ENCODE assay signal across 9 mouse cellular contexts in genomic region chr1:86614269-86614668, GRCm38 (mm10). TPM values are rescaled to one million over a fixed set of nuclear protein-coding genes. Genes with fewer than 3 reads are reported as not detected.
DNase-seq lines count a peak whose midpoint lies in the region; ATAC-seq and TF ChIP-seq lines count a peak whose summit lies in the region.
"Had no signal": no experiment of that assay in that cellular context is flagged by ENCODE, and none has a peak within 500 bp of the region (broad histone marks: within the 10 kb centered on the region; RNA-seq: fewer than 3 reads in every experiment).

No protein-coding gene starts in this region.

- no peaks in the 10 kb centered on the region; a peak in 1 of 4 replicates for H3K4me1 ChIP-seq in liver, embryonic 14.5 days (replicated peaks; ENCODE audit: control insufficient read depth in 2 of 2, insufficient read depth in 2 of 2, low read length in 1 of 2)
- no peaks in the 10 kb centered on the region for H3K4me1 ChIP-seq in liver, embryonic 12.5 days

- H3K9ac ChIP-seq in liver, embryonic 14.5 days (replicated peaks) = no peak overlapping the region
- no peak overlapping the region for H3K9ac ChIP-seq in liver, embryonic 12.5 days

- no peak overlapping the region for H3K27ac ChIP-seq in liver, embryonic 14.5 days
- no peak overlapping the region for H3K27ac ChIP-seq in liver, embryonic 12.5 days

- peak; percentile 32; the same call in 1 of the 2 replicates for ATAC-seq in frontal cortex, adult (ENCODE audit: low TSS enrichment)
- no peak for ATAC-seq in liver, embryonic 14.5 days (ENCODE audit: insufficient read depth)
- no peak for ATAC-seq in liver, embryonic 12.5 days
- peak; percentile 46 for ATAC-seq in inflammation-experienced regulatory T-cells, adult 6 months

- H3K27me3 ChIP-seq in liver, embryonic 14.5 days (ENCODE audit: control insufficient read depth, insufficient read depth, low read length) = no peaks in the 10 kb centered on the region
- no peaks in the 10 kb centered on the region for H3K27me3 ChIP-seq in liver, embryonic 12.5 days (replicated peaks)

- DNase-seq in frontal cortex, postnatal 25 days (ENCODE audit: low spot score in 2 of 2) = no peak
- no peak for DNase-seq in liver, embryonic 14.5 days (ENCODE audit: low read depth in 3 of 3, low spot score in 3 of 3)
- DNase-seq in NIH3T3 (ENCODE audit: low read depth) = peak; percentile 81
- DNase-seq in adrenal gland, postnatal 25 days = no peak
- no peak for DNase-seq in urinary bladder, adult 2 months (ENCODE audit: low spot score)

- TF ChIP-seq EP300 in liver, embryonic 14.5 days (IDR thresholded peaks at IDR 0.05; ENCODE audit: low read depth) = no peak

- no peaks in the 10 kb centered on the region for H3K36me3 ChIP-seq in liver, embryonic 14.5 days (replicated peaks; ENCODE audit: control insufficient read depth, insufficient read depth, low read depth)
- 0 out of 2 replicates have a peak, but pooled peaks cover 5% of the 10 kb centered on the region for H3K36me3 ChIP-seq in liver, embryonic 12.5 days

- H3K4me3 ChIP-seq in liver, embryonic 14.5 days (ENCODE audit: insufficient read depth in 1 of 2, low read depth in 2 of 2, low read length in 2 of 2) = no peak overlapping the region
- no peak overlapping the region for H3K4me3 ChIP-seq in liver, embryonic 12.5 days

- H3K9me3 ChIP-seq in liver, embryonic 14.5 days (ENCODE audit: control insufficient read depth, low read length) = no peaks in the 10 kb centered on the region
- no peaks in the 10 kb centered on the region for H3K9me3 ChIP-seq in liver, embryonic 12.5 days (replicated peaks)

- peak; percentile 26; the same call in 1 of the 2 replicates for TF ChIP-seq CTCF in liver, embryonic 14.5 days (IDR thresholded peaks at IDR 0.05; ENCODE audit: low read depth)

- H3K4me2 ChIP-seq in liver, embryonic 14.5 days (ENCODE audit: low read depth) = no peak overlapping the region
- H3K4me2 ChIP-seq in liver, embryonic 12.5 days = no peak overlapping the region
- H3K4me2 ChIP-seq: heart, embryonic 11.5 days had no signal

RNA-seq across cellular contexts. Expression of gene Cops7b, which starts 31.6 kb away (rescaled TPM):
- polyA plus RNA-seq in liver, embryonic 14.5 days (2012; rRNA removed) = 16.3 and 16.5 TPM in 2 replicates
- 11.4 and 12.2 TPM in 2 replicates for polyA plus RNA-seq in liver, embryonic 14.5 days (2014; fragmentation: Nextera tagmentation; extraction: Ambion mirVana)
- polyA plus RNA-seq in liver, embryonic 12.5 days (2016; fragmentation: Nextera tagmentation; extraction: Ambion mirVana) = 23.4 and 24.3 TPM in 2 replicates
- polyA plus RNA-seq in inflammation-experienced regulatory T-cells, adult 6 months (2017; shearing (Covaris generic)) = 10 to 100 TPM; 14.5 to 17.0 (median 15.8) TPM
- total RNA-seq in adrenal gland, postnatal 25 days (2021) = 16.8 and 18.0 TPM in 2 replicates
- 22.0 and 34.3 TPM in 2 replicates for polyA plus RNA-seq in urinary bladder, adult 2 months (2012; rRNA removed)

RNA-seq across cellular contexts. Expression of gene Pde6d, which starts 31.8 kb away (rescaled TPM):
- polyA plus RNA-seq in liver, embryonic 14.5 days (2012; rRNA removed) = 18.0 and 20.0 TPM in 2 replicates
- polyA plus RNA-seq in liver, embryonic 14.5 days (2014; fragmentation: Nextera tagmentation; extraction: Ambion mirVana) = 23.6 and 25.2 TPM in 2 replicates
- 44.0 and 48.0 TPM in 2 replicates for polyA plus RNA-seq in liver, embryonic 12.5 days (2016; fragmentation: Nextera tagmentation; extraction: Ambion mirVana)
- 10 to 100 TPM; 17.7 to 21.6 (median 18.1) TPM for polyA plus RNA-seq in inflammation-experienced regulatory T-cells, adult 6 months (2017; shearing (Covaris generic))
- total RNA-seq in adrenal gland, postnatal 25 days (2021) = 29.9 and 36.9 TPM in 2 replicates
- polyA plus RNA-seq in urinary bladder, adult 2 months (2012; rRNA removed) = 48.0 and 49.0 TPM in 2 replicates

RNA-seq across cellular contexts. Expression of gene Nppc, which starts 56.1 kb away (rescaled TPM):
- polyA plus RNA-seq in liver, embryonic 14.5 days (2012; rRNA removed) = 0.04 and 0.09 TPM in 2 replicates
- not detected in 2 replicates for polyA plus RNA-seq in liver, embryonic 14.5 days (2014; fragmentation: Nextera tagmentation; extraction: Ambion mirVana)
- polyA plus RNA-seq in liver, embryonic 12.5 days (2016; fragmentation: Nextera tagmentation; extraction: Ambion mirVana) = not detected in 2 replicates
- not detected for polyA plus RNA-seq in inflammation-experienced regulatory T-cells, adult 6 months (2017; shearing (Covaris generic))
- total RNA-seq in adrenal gland, postnatal 25 days (2021) = not detected in 2 replicates
- polyA plus RNA-seq in urinary bladder, adult 2 months (2012; rRNA removed) = 0.10 and 0.22 TPM in 2 replicates

Comparison
In these comparisons a context has a peak if more than half of its experiments do, and no peak if none do; other contexts are left out.
1. ATAC-seq: peak in frontal cortex, adult (single experiment) and inflammation-experienced regulatory T-cells, adult 6 months (single experiment); none in liver, embryonic 14.5 days (single experiment) and liver, embryonic 12.5 days (single experiment).